Mouse (Mus musculus) splenic B cell, adult 2 months (primary cell): Measurements from ENCODE around the gene Pdxk.

Experiments used
- DNase-seq: peaks from one replicate; pipeline ENCODE4 v3.0.0-alpha.2; 2011; ENCODE audit warnings: low read depth, low spot score
- H3K27me3 ChIP-seq: 2 replicates; pipeline ENCODE4 v1.6.1; 2012; ENCODE audit warnings: mild to moderate bottlenecking, low read length, moderate library complexity, mixed read lengths; ENCODE audit not compliant: control insufficient read depth, poor library complexity, insufficient read depth, severe bottlenecking
- H3K36me3 ChIP-seq: 2 replicates; pipeline ENCODE4 v1.6.1; 2012; ENCODE audit warnings: mild to moderate bottlenecking, low read length, moderate library complexity, mixed read lengths; ENCODE audit not compliant: control insufficient read depth, poor library complexity, insufficient read depth, severe bottlenecking

Gene Pdxk

DNA sequence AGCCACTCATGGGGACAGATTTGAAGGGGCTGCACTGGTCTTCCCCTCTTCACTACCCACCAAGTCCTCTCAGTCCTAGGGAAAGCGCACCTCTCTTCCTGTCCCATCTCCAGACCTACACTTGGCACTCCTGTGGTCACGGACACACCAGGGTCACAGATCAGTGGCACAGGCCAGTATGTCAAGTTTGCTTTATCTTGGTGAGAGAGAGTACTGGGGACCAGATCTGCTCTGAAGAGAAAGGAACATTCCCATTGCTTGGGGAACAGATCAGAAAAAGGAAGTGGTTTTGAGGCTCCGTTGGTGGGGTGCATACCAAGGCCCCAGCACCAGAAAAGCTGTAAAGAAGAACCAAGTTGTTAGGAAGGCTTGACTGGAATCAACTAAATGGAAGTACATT, 697 bp upstream of the Pdxk start:
- peak; percentile 68 for DNase-seq
- H3K36me3 ChIP-seq, result no peaks in the 10 kb centered on the region
- no peaks in the 10 kb centered on the region for H3K27me3 ChIP-seq

DNA sequence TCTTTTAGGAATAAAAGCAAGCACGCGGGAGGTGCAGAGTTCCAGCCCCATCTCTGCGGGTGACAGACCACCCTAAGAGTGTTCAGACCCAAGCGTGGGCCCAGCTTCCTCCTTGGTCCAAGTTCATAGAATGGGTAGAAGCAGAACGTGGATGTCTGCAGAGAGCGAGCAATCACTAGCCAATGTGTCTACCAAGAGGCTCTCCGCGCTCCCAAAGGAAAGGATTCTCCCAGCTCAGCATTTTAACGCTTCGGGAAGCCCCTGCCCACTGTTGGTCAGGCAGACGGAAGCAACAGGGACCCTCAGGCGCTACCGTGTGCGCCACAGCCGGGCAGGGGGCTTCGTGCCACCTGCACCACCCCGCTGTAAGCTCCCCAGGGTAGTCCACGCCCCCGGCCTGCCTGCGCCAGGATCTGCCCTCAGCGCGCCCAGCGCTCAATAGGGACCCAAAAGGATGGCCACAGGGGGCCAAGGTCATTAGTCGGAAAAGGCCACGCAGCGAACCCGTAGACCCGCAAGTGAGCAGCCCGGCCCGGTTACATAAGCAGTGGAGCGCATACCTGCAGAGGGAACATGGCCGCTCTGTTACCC, 479 bp downstream of the Pdxk start:
- H3K36me3 ChIP-seq, result no peaks in the 10 kb centered on the region
- peak; percentile 23 for DNase-seq
- no peaks in the 10 kb centered on the region for H3K27me3 ChIP-seq

DNA sequence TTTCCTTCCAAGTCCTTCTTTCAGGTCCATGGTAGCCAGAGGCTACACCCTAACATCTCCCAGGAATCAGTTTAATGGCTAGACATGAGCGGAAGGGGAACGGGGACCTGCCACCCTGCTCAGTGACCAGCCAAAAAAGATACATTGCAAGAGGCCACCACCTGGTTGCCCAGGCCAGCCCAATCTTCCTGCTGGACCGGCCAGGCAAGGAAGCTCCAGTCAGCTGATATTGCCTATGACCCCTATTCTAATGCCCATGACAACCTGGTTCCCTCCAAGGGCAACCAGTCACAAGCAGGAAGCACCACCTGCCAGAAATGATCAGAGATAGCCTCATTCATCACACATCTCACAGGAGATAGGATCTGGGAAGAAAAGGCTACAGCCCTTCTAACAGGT, 1.0 kb downstream of the Pdxk start:
- Histone ChIP-seq H3K36me3 (no peaks in the 10 kb centered on the region), H3K27me3 (no peaks in the 10 kb centered on the region)
- DNase-seq, result peak; percentile 18

DNA sequence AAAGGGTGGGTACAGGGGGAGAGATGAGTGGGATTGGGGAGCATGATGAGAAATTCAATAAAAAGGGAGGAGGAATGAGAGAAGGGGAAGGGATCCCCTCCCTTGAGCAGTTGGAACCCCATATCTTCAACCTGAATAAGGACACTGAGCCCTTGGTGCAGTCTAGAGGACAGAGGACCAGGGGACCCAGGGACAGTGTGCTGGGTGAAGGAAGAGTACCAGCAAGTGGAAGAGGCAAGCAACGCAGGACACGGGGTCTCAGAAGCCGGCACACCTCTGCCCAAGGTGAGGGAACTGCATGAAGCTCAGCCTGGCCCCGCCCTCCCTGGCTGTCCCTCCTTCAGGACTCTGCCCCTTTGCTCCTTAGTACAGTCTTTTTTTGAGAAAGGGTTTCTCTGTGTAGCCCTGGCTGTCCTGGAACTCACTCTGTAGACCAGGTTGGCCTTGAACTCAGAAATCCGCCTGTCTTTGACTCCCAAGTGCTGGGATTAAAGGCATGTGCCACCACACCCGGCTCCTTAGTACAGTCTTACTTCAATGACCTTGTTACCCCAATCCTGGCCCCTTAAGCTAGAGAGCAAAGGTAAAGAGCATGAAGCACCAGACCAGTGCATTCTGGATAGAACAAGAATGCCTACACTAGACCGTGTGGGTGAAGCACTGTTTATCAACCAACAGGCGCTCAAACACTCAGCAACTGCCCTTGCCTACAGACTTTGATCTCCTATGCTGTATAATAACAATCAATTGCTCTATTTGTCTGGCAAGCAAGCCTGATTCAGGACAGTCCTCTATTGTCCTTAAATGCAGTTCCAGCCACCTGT, 1.6 kb downstream of the Pdxk start:
- Histone ChIP-seq H3K27me3 (no peaks in the 10 kb centered on the region), H3K36me3 (no peaks in the 10 kb centered on the region)
- no peak for DNase-seq

DNA sequence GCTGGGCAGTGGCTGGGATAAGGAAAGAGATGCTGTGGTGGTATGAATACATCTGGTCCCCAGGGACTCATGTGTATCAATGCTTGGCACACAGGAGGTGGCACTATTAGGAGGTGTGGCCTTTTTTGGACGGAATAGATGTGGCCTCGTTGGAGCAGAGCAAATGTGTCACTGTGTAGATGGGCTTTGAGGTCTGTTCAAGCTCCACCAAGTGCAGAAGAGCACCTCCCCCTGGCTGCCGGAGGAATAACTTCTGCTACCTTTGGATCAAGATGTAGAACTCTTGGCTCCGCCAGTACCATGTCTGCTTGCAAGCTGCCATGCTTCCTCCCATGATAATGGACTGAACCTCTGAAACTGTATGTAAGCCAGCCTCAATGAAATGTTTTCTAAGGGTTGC, 3.0 kb downstream of the Pdxk start:
- Histone ChIP-seq H3K27me3 (no peaks in the 10 kb centered on the region), H3K36me3 (no peaks in the 10 kb centered on the region)
- peak; percentile 51 for DNase-seq

DNA sequence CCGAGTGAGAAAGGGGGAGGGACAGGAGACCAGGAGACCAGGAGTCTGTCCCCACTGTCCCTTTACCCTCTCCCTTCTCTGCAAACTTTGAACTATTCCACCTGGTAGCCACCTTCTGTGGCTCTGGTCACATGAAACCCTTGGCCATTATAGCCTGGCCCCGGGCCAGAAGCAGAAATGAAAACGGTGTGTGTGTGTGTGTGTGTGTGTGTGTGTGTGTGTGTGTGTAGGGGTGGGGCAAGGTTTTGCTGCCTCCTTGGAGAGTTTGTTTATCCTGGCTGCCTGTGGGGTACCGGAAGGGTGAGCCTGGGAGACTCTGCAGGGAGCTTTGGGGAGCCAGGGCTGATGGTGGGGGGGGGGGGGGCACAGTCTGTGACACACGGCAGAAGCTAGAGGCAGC, 4.3 kb downstream of the Pdxk start:
- no peak for DNase-seq
- Histone ChIP-seq H3K36me3 (no peaks in the 10 kb centered on the region), H3K27me3 (no peaks in the 10 kb centered on the region)

DNA sequence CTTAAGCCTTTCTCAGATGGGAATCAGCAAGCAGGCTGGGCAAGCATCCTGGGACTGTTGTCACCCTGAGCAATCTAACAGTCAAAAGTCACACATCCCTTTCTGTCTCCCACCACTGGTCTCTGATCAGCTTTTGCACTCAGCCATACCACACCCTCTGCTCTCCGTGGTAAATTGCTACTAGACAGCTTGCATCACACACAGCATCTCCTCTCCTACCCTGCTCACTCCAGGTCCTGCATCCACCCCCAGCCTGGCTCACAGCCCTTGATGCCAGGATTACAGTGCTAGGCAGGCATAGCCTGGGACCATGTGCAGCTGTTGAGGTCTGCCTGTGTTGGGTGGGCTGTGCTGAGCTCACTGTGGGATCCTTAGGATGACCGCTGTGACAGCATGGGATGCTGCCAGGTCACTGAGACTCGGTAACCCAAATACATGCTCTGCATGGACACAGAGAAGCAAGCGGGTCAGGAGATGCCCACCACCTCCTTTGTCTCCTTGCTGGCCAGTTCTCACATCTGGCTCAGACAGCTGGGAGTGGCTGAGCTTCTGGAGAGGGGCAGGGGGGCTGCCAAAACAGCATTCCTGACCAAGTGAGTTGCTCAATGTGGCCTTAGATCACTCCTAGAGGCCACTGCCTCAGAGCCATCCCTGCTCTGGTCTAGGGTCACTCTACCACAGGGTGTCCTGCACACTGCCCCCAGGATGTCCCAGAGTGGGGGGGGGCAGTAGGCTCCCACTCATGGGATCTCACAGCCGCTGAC, 6.2 kb downstream of the Pdxk start:
- DNase-seq, result no peak
- H3K36me3 ChIP-seq, result no peaks in the 10 kb centered on the region
- no peaks in the 10 kb centered on the region for H3K27me3 ChIP-seq

DNA sequence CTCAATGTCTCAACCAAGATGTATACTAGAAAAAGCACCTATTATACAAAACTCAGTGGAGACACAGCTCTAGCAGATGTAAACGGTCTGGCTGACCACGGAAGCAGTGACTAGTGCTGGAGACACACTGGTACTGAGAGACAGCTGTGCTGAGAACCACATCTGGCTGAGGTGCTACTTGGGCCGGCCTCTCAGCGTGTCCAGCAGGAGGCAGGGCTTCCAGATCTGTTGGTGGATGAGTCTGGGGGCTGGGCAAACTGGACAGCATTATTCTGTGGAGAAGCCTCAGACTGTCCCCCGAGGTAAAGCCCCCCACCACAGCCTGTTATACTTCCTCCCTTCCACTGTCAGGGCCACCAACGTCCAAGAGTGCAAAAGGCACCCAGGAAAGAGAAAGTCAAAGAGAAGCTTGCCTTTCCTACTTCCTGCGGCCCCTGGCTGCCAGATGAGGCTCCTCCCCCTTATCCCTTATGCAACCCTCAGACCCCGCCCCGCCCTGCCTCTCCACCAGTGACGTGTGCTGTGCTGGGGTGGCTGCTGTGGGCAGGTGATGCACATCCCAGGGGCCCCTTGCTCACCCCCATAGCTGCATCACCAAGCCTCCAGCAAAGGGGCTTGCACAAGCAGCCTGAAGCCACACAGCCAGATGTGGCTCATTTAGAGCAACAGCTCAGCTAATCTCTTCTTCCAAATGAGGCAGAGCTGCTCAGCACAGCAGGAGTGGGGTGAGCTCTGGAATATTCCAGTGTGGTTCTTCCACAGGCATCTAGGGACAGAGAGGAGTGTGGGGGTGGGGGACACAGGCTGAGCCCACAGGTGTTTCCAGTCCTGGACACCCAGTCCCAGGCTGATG, 7.1 kb downstream of the Pdxk start:
- peak; percentile 72 for DNase-seq

DNA sequence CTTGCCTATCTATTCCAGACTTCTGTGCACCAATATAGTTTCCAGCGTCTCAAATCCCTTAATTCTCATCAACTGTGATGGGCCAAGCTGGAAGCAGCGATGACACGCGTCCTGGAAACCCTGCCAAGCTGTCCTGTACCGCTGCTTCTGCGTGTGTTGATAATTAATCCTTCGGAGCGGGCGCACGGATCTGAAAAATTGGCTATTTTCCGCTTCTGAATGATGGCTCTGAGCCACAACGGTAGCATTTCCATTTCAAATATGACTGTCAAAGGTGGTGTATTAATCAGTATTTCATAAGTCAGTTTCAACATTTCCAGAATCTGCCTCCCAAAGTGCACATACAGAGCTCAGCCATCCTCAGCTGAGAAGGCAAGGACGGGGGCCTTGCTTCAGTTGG, 8.1 kb downstream of the Pdxk start:
- H3K27me3 ChIP-seq, result no peaks in the 10 kb centered on the region
- DNase-seq, result no peak
- no peaks in the 10 kb centered on the region for H3K36me3 ChIP-seq

More for the DNA sequence above, 7.1 kb downstream of the Pdxk start:
- no peaks in the 10 kb centered on the region for H3K27me3 ChIP-seq
- no peaks in the 10 kb centered on the region for H3K36me3 ChIP-seq

DNA sequence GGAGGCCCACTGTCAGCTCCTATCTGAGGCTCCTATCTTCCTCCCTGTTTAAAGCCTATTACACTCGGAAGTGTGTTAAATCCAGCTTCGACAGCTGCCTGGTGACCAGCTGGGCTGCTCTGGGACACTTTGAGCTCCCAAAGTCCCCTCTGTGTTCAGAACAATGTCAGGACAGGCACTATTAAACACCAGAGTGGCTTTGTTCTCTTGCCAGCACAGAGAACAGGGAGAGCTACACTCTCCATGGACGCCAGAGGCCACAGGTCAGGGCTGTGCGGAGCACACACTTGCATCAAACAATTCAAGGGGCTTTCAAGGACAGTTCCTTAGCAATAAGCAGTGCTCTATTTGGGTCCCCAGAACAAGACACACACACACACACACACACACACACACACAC, 12.1 kb downstream of the Pdxk start:
- Histone ChIP-seq H3K27me3 (no peaks in the 10 kb centered on the region), H3K36me3 (no peaks in the 10 kb centered on the region; the same call in 1 of the 2 replicates)
- DNase-seq, result no peak

DNA sequence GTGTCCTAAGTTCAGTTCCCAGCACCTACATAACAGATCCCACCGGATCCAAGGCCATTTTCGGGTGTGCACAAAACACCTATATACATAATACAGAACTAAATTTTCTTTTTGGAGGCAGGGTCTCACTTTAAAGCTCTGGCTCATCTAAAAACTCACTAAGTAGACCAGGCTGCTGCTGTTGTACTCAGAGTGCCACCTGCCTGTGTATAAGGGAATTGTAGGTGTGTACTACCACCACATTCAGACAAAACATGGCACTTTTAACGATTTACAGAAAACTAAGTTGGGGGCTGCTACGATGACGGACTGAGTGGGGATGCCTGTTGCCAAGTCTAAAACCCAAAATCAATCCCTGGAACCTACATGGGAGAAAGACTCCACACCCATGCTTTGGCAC, 14.0 kb downstream of the Pdxk start:
- DNase-seq, result no peak
- Histone ChIP-seq H3K36me3 (no peaks in the 10 kb centered on the region; the same call in none of the 2 replicates), H3K27me3 (no peaks in the 10 kb centered on the region)

DNA sequence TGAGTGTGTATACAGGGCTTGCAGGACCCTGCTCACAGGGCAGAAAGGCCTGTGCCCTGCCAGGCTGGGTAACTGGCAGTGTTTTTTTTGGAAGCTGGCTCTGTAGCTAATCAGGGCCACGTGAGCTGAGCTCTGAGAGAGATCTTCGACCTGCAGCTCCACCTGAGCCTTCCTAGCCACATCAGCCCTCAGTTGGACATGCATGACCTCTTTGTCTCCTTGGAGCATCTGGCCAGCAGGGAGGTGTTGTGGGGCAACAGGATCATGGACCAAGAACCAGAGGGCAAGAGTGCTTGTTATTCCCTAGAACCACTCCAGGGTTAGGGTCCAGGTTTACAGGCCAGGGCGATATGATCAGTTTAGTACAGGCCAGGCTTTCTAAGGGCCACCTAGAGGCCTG, 17.4 kb downstream of the Pdxk start:
- H3K27me3 ChIP-seq, result no peaks in the 10 kb centered on the region
- H3K36me3 ChIP-seq, result peaks cover 2% of the 10 kb centered on the region
- no peak for DNase-seq

DNA sequence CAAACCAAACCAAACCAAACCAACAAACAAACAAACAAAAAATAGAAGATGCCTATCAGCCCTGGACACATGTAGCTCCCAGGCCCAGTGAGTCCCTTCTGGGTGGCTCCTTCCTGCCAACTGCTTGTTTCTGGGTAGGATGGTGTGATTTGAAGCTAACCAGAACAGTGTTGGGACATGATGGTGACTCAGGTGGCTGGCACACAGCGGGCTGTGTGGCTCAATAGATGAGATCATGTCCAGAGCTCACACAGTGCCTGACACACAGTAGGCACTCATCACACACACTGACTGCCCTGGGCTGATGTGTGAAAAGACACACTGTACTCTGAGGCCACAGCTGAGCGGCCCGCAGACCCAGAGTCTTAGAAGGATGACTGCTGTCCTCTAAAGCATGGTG, 18.6 kb downstream of the Pdxk start:
- DNase-seq, result no peak
- no peaks in the 10 kb centered on the region for H3K27me3 ChIP-seq
- H3K36me3 ChIP-seq, result peaks cover 2% of the 10 kb centered on the region

DNA sequence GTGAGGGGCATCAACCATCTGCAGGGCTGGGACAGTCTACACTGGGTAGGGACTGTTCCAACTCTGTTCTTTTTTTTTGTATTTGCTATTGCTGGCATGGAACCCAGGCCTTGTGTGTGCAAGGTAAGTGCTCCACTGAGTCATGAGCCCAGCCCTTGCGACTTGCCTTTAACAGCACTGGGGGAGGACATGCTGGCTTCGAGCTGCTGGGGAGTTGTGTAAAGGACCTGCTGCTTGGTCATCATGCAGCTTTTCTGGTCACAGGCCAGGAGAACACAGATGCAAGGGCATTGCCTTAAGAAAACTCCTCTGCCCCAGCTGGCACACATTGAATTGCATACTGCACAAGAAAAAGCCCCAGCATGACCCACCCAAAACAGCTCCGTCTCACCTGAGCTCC, 22.5 kb downstream of the Pdxk start:
- DNase-seq, result no peak
- Histone ChIP-seq H3K36me3 (peaks cover 2% of the 10 kb centered on the region), H3K27me3 (no peaks in the 10 kb centered on the region)
